Mouse (Mus musculus) embryonic facial prominence, embryonic 11.5 days (tissue): ENCODE data around the gene Mcub. TPM values are rescaled to one million over a fixed set of nuclear protein-coding genes. Genes with fewer than 3 reads are reported as not detected.

Experiments used
- polyA plus RNA-seq: library from polyadenylated mRNA; unstranded; fragments of >200 nt; fragmentation: Nextera tagmentation; extraction: Ambion mirVana; gene quantifications from 2 replicates; pipeline ENCODE4 v1.2.1, GENCODE M21; 2014

Mcub gene
- polyA plus RNA-seq, 1 experiment from 2014 or later = 1.6 TPM

Other genes starting within 250 kb of the Mcub start
- gene Egf, start 214.9 kb downstream of the Mcub start, polyA plus RNA-seq = 1.3 and 1.6 TPM in 2 replicates
- not detected in 2 replicates for gene Lrit3, start 166.2 kb downstream of the Mcub start, polyA plus RNA-seq
- gene Rrh, start 147.6 kb downstream of the Mcub start, polyA plus RNA-seq = 0.15 and 0.61 TPM in 2 replicates
- 44.5 and 47.3 TPM in 2 replicates for gene Gar1, start 138.8 kb downstream of the Mcub start, polyA plus RNA-seq
- 0.45 and 0.52 TPM in 2 replicates for gene Cfi, start 134.3 kb downstream of the Mcub start, polyA plus RNA-seq
- gene Pla2g12a, start 91.6 kb downstream of the Mcub start, polyA plus RNA-seq = 30.1 and 30.2 TPM in 2 replicates
- 111 and 119 TPM in 2 replicates for gene Casp6, start 68.8 kb downstream of the Mcub start, polyA plus RNA-seq
- gene Sec24b, start 91.3 kb upstream of the Mcub start, polyA plus RNA-seq = 24.8 and 33.1 TPM in 2 replicates
- 11.0 and 11.1 TPM in 2 replicates for gene Col25a1, start 161.3 kb upstream of the Mcub start, polyA plus RNA-seq